Mouse (Mus musculus) intestine, postnatal 0 days (tissue): Measurements from ENCODE around the gene Tmcc3. TPM values are rescaled to one million over a fixed set of nuclear protein-coding genes. Genes with fewer than 3 reads are reported as not detected.

Source experiments
- ATAC-seq: fragments of 200-750 bp; cut with Nextera tagmentation; 2 replicates; pipeline ENCODE4 v1.8.0; 2017; ENCODE audit warnings: mild to moderate bottlenecking, moderate TSS enrichment, moderate library complexity
- H3K27ac ChIP-seq: fragments of 300-500 bp; sonication (generic); 2 replicates; pipeline ENCODE4 v1.5.1; 2014; ENCODE audit warnings: mild to moderate bottlenecking, low read depth, low read length, moderate library complexity
- H3K27me3 ChIP-seq: fragments of 300-500 bp; sonication (generic); replicated peaks from 2 replicates; pipeline ENCODE4 v1.6.1; 2014; ENCODE audit warnings: low read length, mixed read lengths; ENCODE audit not compliant: control insufficient read depth, insufficient read depth
- H3K36me3 ChIP-seq: fragments of 300-500 bp; sonication (generic); 2 replicates; pipeline ENCODE4 v1.6.1; 2014; ENCODE audit warnings: mild to moderate bottlenecking, moderate library complexity; ENCODE audit not compliant: control insufficient read depth, insufficient read depth
- H3K4me1 ChIP-seq: fragments of 300-500 bp; sonication (generic); replicated peaks from 2 replicates; pipeline ENCODE4 v1.6.1; 2014; ENCODE audit warnings: antibody characterized with exemption, low read length, mixed read lengths; ENCODE audit not compliant: control insufficient read depth, insufficient read depth
- H3K4me2 ChIP-seq: fragments of 300-500 bp; sonication (generic); replicated peaks from 2 replicates; pipeline ENCODE4 v1.6.1; 2014; ENCODE audit warnings: low read depth, mild to moderate bottlenecking, moderate library complexity
- H3K4me3 ChIP-seq: fragments of 300-500 bp; sonication (generic); 2 replicates; pipeline ENCODE4 v1.5.1; 2014; ENCODE audit warnings: low read depth, low read length
- H3K9ac ChIP-seq: fragments of 300-500 bp; sonication (generic); 2 replicates; pipeline ENCODE4 v1.6.1; 2014; ENCODE audit warnings: mild to moderate bottlenecking, low read depth, low read length
- H3K9me3 ChIP-seq: fragments of 300-500 bp; sonication (generic); 2 replicates; pipeline ENCODE4 v1.6.1; 2016; ENCODE audit warnings: mixed run types; ENCODE audit not compliant: control insufficient read depth
- CTCF ChIP-seq: sonication (generic); IDR thresholded peaks from 2 replicates; pipeline ENCODE4 v1.5.1; 2016; ENCODE audit warnings: low read depth, mild to moderate bottlenecking, control low read depth, antibody characterized with exemption, moderate library complexity
- WGBS: fragments of 180-500 bp; shearing (Covaris S2); extraction: QIAGEN DNeasy Blood & Tissue Kit; methylation state at CpG from one replicate; pipeline ENCODE4 v1.1.7; 2014; 5-methylcytosine and 5-hydroxymethylcytosine counted together
- polyA plus RNA-seq: library from polyadenylated mRNA; unstranded; fragments of >200 nt; fragmentation: Nextera tagmentation; extraction: Ambion mirVana; gene quantifications from 2 replicates; pipeline ENCODE4 v1.2.1, GENCODE M21; 2015

Gene Tmcc3
- polyA plus RNA-seq, 1 experiment from 2014 or later = 10.0 TPM

GRCm38 (mm10) chr10:94432933-94433332 lies 121.2 kb downstream of the Tmcc3 start:
- no peak for ATAC-seq
- H3K27me3 ChIP-seq = no peaks in the 10 kb centered on the region
- no peaks in the 10 kb centered on the region for H3K36me3 ChIP-seq
- H3K4me3 ChIP-seq = no peak overlapping the region
- H3K4me1 ChIP-seq = no peaks in the 10 kb centered on the region
- no peak overlapping the region for H3K9ac ChIP-seq
- TF ChIP-seq CTCF = no peak
- no peak overlapping the region for H3K27ac ChIP-seq
- no peak overlapping the region for H3K4me2 ChIP-seq
- 62% methylated on average over 5 of the region's 5 CpGs for WGBS
- no peaks in the 10 kb centered on the region for H3K9me3 ChIP-seq

- no peaks in the 10 kb centered on the region for H3K4me1 ChIP-seq
- no peaks in the 10 kb centered on the region for H3K36me3 ChIP-seq
- no peak overlapping the region for H3K9ac ChIP-seq
- 28% methylated on average over 7 of the region's 7 CpGs for WGBS
- no peaks in the 10 kb centered on the region for H3K9me3 ChIP-seq
- no peak overlapping the region for H3K4me3 ChIP-seq
- H3K27ac ChIP-seq = no peak overlapping the region
- no peaks in the 10 kb centered on the region for H3K27me3 ChIP-seq
- TF ChIP-seq CTCF = no peak
- no peak for ATAC-seq
- no peak overlapping the region for H3K4me2 ChIP-seq
Measured at GRCm38 (mm10) chr10:94433901-94434300, 122.2 kb downstream of the Tmcc3 start.

- no peak overlapping the region for H3K4me3 ChIP-seq
- no peak for TF ChIP-seq CTCF
- ATAC-seq = no peak
- H3K27ac ChIP-seq = no peak overlapping the region
- H3K9ac ChIP-seq = no peak overlapping the region
- H3K4me2 ChIP-seq = no peak overlapping the region
- 78% methylated on average over 7 of the region's 7 CpGs for WGBS
- no peaks in the 10 kb centered on the region for H3K9me3 ChIP-seq
- no peaks in the 10 kb centered on the region for H3K4me1 ChIP-seq
- H3K36me3 ChIP-seq = no peaks in the 10 kb centered on the region
- H3K27me3 ChIP-seq = no peaks in the 10 kb centered on the region
Measured at GRCm38 (mm10) chr10:94442725-94443124, 131.0 kb downstream of the Tmcc3 start.

- H3K36me3 ChIP-seq = no peaks in the 10 kb centered on the region
- no peak overlapping the region for H3K4me3 ChIP-seq
- H3K4me2 ChIP-seq = no peak overlapping the region
- no peak for TF ChIP-seq CTCF
- WGBS = 91% methylated on average over 4 of the region's 4 CpGs
- no peak overlapping the region for H3K9ac ChIP-seq
- no peaks in the 10 kb centered on the region for H3K27me3 ChIP-seq
- H3K27ac ChIP-seq = no peak overlapping the region
- H3K4me1 ChIP-seq = no peaks in the 10 kb centered on the region
- ATAC-seq = no peak
- H3K9me3 ChIP-seq = no peaks in the 10 kb centered on the region
Measured at GRCm38 (mm10) chr10:94443453-94443852, 131.7 kb downstream of the Tmcc3 start.

- Histone ChIP-seq H3K4me1 (no peaks in the 10 kb centered on the region), H3K36me3 (no peaks in the 10 kb centered on the region), H3K4me2 (no peak overlapping the region), H3K4me3 (no peak overlapping the region), H3K27me3 (no peaks in the 10 kb centered on the region), H3K9me3 (no peaks in the 10 kb centered on the region), H3K27ac (no peak overlapping the region), H3K9ac (no peak overlapping the region)
- ATAC-seq = no peak
- 82% methylated on average over 7 of the region's 7 CpGs for WGBS
- TF ChIP-seq CTCF = no peak
Measured at GRCm38 (mm10) chr10:94445192-94445591, 133.4 kb downstream of the Tmcc3 start.

- Histone ChIP-seq H3K27me3 (no peaks in the 10 kb centered on the region), H3K27ac (no peak overlapping the region), H3K36me3 (no peaks in the 10 kb centered on the region), H3K4me1 (no peaks in the 10 kb centered on the region), H3K4me2 (no peak overlapping the region), H3K9ac (no peak overlapping the region), H3K9me3 (no peaks in the 10 kb centered on the region), H3K4me3 (no peak overlapping the region)
- TF ChIP-seq CTCF = no peak
- 69% methylated on average over 7 of the region's 7 CpGs for WGBS
- no peak for ATAC-seq
Measured at GRCm38 (mm10) chr10:94446379-94447008, 134.7 kb downstream of the Tmcc3 start.

GRCm38 (mm10) chr10:94449676-94450075 lies 137.9 kb downstream of the Tmcc3 start:
- Histone ChIP-seq H3K27ac (no peak overlapping the region), H3K4me1 (no peaks in the 10 kb centered on the region), H3K4me2 (no peak overlapping the region), H3K4me3 (no peak overlapping the region), H3K9ac (no peak overlapping the region), H3K27me3 (no peaks in the 10 kb centered on the region), H3K9me3 (no peaks in the 10 kb centered on the region), H3K36me3 (no peaks in the 10 kb centered on the region)
- WGBS = 37% methylated on average over 3 of the region's 3 CpGs
- no peak for ATAC-seq
- no peak for TF ChIP-seq CTCF
